Mouse (Mus musculus) yolk sac, embryonic 10.5 days (tissue): ENCODE measurements around the gene Lamp1.

Experiments
- DNase-seq: peaks from one replicate; pipeline ENCODE4 v3.0.0-alpha.2; 2017; ENCODE audit warnings: low spot score

Lamp1 gene

GRCm38 (mm10) chr8:13201013-13201334 is 42.0 kb downstream of the Lamp1 start:
- no peak for DNase-seq

- DNase-seq = no peak
These were observed 43.1 kb downstream of the Lamp1 start for GRCm38 (mm10) chr8:13202041-13202440.

GRCm38 (mm10) chr8:13202806-13203205 is 43.8 kb downstream of the Lamp1 start:
- no peak for DNase-seq

- DNase-seq = no peak
These were observed 44.5 kb downstream of the Lamp1 start for GRCm38 (mm10) chr8:13203472-13203871.

GRCm38 (mm10) chr8:13204371-13205140 is 45.6 kb downstream of the Lamp1 start:
- DNase-seq = peak; percentile 51

- no peak for DNase-seq
These were observed 46.4 kb downstream of the Lamp1 start for GRCm38 (mm10) chr8:13205311-13205710.

- DNase-seq = no peak
These were observed 47.3 kb downstream of the Lamp1 start for GRCm38 (mm10) chr8:13206290-13206689.

- DNase-seq = no peak
These were observed 49.8 kb downstream of the Lamp1 start for GRCm38 (mm10) chr8:13208627-13209355.

- no peak for DNase-seq
These were observed 50.8 kb downstream of the Lamp1 start for GRCm38 (mm10) chr8:13209770-13210169.

- DNase-seq = peak; percentile 59
These were observed 54.7 kb downstream of the Lamp1 start for GRCm38 (mm10) chr8:13213479-13214268.

- no peak for DNase-seq
These were observed 57.4 kb downstream of the Lamp1 start for GRCm38 (mm10) chr8:13216386-13216785.

GRCm38 (mm10) chr8:13217093-13217492 is 58.1 kb downstream of the Lamp1 start:
- peak; percentile 50 for DNase-seq

GRCm38 (mm10) chr8:13217986-13218385 is 59.0 kb downstream of the Lamp1 start:
- DNase-seq = no peak

GRCm38 (mm10) chr8:13218441-13218840 is 59.5 kb downstream of the Lamp1 start:
- DNase-seq = no peak

- no peak for DNase-seq
These were observed 65.5 kb downstream of the Lamp1 start for GRCm38 (mm10) chr8:13224426-13224825.
